Mouse (Mus musculus): ENCODE measurements at regions not wholly inside any gene's neighbourhood (a gene's known extent, or its start where the extent isn't known, plus 50 kb on each side); places are given as distances from the start of the nearest gene placed in this dataset.

- ATAC-seq: no peak
- 81% methylated on average over 4 of the region's 4 CpGs for WGBS
These were observed 68.6 kb upstream of the Kctd3 start for GRCm38 (mm10) chr1:189076276-189076675.

GRCm38 (mm10) chr1:189075671-189076070, 68.0 kb upstream of the Kctd3 start:
- TF ChIP-seq CTCF (IDR thresholded peaks at IDR 0.05; ENCODE audit: low read depth): no peak
- Histone ChIP-seq H3K4me2 (ENCODE audit: low read depth) (no peak overlapping the region), H3K9ac (no peak overlapping the region), H3K9me3 (ENCODE audit: low read length) (no peaks in the 10 kb centered on the region), H3K36me3 (ENCODE audit: insufficient read depth) (no peaks in the 10 kb centered on the region), H3K4me3 (ENCODE audit: low read depth, low read length) (no peak overlapping the region), H3K4me1 (ENCODE audit: insufficient read depth) (no peaks in the 10 kb centered on the region), H3K27ac (ENCODE audit: low read depth, low read length) (no peak overlapping the region), H3K27me3 (ENCODE audit: insufficient read depth, low read length) (no peaks in the 10 kb centered on the region)
- WGBS: 71% methylated on average over 13 of the region's 13 CpGs
- no peak for DNase-seq
- ATAC-seq: no peak; the same call in 1 of the 2 replicates

More at GRCm38 (mm10) chr1:189076276-189076675, 68.6 kb upstream of the Kctd3 start:
- Histone ChIP-seq H3K4me2 (ENCODE audit: low read depth) (no peak overlapping the region), H3K36me3 (ENCODE audit: insufficient read depth) (no peaks in the 10 kb centered on the region), H3K27me3 (ENCODE audit: insufficient read depth, low read length) (no peaks in the 10 kb centered on the region), H3K4me3 (ENCODE audit: low read depth, low read length) (no peak overlapping the region), H3K27ac (ENCODE audit: low read depth, low read length) (no peak overlapping the region), H3K9me3 (ENCODE audit: low read length) (no peaks in the 10 kb centered on the region), H3K9ac (no peak overlapping the region), H3K4me1 (ENCODE audit: insufficient read depth) (no peaks in the 10 kb centered on the region)
- DNase-seq: no peak
- no peak for TF ChIP-seq CTCF (IDR thresholded peaks at IDR 0.05; ENCODE audit: low read depth)

DNA sequence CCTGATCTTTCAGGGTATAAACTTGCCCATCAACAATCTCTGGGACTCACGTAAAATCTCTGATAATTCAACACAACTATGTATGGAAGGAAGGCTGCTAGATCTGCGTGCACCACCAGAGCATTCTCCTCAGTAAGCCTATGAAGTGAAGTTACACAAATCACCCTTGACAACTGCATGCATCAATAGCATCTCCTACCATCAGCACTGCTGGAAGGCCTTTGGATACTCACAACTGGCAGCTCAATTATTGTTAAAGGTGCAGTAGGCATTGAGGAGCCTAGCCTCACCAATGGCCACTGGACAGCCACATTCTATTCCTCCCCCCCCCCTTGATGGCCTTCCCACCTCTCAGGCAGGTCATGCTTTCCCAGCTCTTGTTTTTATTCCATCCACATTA, 64.9 kb upstream of the Kctd3 start:
- Histone ChIP-seq H3K9ac (no peak overlapping the region), H3K27ac (ENCODE audit: low read depth, low read length) (no peak overlapping the region), H3K4me3 (ENCODE audit: low read depth, low read length) (no peak overlapping the region), H3K36me3 (ENCODE audit: insufficient read depth) (no peaks in the 10 kb centered on the region), H3K4me1 (ENCODE audit: insufficient read depth) (no peaks in the 10 kb centered on the region), H3K4me2 (ENCODE audit: low read depth) (no peak overlapping the region), H3K27me3 (ENCODE audit: insufficient read depth, low read length) (no peaks in the 10 kb centered on the region), H3K9me3 (ENCODE audit: low read length) (no peaks in the 10 kb centered on the region)
- ATAC-seq (no peak), DNase-seq (no peak)
- 88% methylated on average over 2 of the region's 2 CpGs for WGBS
- no peak for TF ChIP-seq CTCF (IDR thresholded peaks at IDR 0.05; ENCODE audit: low read depth)

DNA sequence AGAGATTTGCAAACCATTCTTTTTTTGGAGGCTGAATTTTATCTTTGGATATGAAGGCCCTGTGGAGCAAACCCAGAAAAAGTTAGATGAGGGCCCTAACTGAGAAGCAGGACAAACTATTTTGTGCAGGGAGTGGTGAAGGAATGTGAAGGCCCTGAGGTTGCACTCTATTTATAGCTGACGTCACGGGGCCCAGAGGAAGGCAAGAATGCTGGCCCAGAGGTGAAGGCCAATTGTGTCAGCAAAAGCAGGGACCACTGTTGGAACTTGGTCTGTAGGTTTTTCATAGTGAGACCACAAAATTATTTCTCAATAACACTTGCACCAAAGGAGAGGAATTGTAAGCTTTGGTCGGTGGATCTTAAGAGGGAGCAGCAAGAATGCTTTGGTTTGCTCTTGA, 60.6 kb upstream of the Kctd3 start:
- no peak for TF ChIP-seq CTCF (IDR thresholded peaks at IDR 0.05; ENCODE audit: low read depth)
- WGBS: 79% methylated on average over 3 of the region's 3 CpGs
- ATAC-seq: no peak
- no peaks in the 10 kb centered on the region for H3K9me3 ChIP-seq (ENCODE audit: low read length)
- H3K27ac ChIP-seq (ENCODE audit: low read depth, low read length): no peak overlapping the region
- H3K36me3 ChIP-seq (ENCODE audit: insufficient read depth): no peaks in the 10 kb centered on the region
- H3K27me3 ChIP-seq (ENCODE audit: insufficient read depth, low read length): no peaks in the 10 kb centered on the region
- H3K9ac ChIP-seq: no peak overlapping the region
- no peak overlapping the region for H3K4me3 ChIP-seq (ENCODE audit: low read depth, low read length)
- DNase-seq: no peak
- H3K4me2 ChIP-seq (ENCODE audit: low read depth): no peak overlapping the region
- H3K4me1 ChIP-seq (ENCODE audit: insufficient read depth): no peaks in the 10 kb centered on the region

- H3K4me2 ChIP-seq (ENCODE audit: low read depth): no peak overlapping the region
- WGBS: 63% methylated on average over 16 of the region's 16 CpGs
- H3K4me1 ChIP-seq (ENCODE audit: insufficient read depth): no peaks in the 10 kb centered on the region
- H3K9me3 ChIP-seq (ENCODE audit: low read length): no peaks in the 10 kb centered on the region
- 0 out of 2 replicates have a peak overlapping the region, but pooled peaks have one; percentile 3 for H3K9ac ChIP-seq
- no peaks in the 10 kb centered on the region for H3K27me3 ChIP-seq (ENCODE audit: insufficient read depth, low read length)
- H3K36me3 ChIP-seq (ENCODE audit: insufficient read depth): no peaks in the 10 kb centered on the region
- no peak for TF ChIP-seq CTCF (IDR thresholded peaks at IDR 0.05; ENCODE audit: low read depth)
- no peak overlapping the region for H3K4me3 ChIP-seq (ENCODE audit: low read depth, low read length)
- ATAC-seq (peak; percentile 27; the same call in 1 of the 2 replicates), DNase-seq (no peak)
- H3K27ac ChIP-seq (ENCODE audit: low read depth, low read length): peak overlapping the region; percentile 50; the same call in 1 of the 2 replicates
These were observed 59.7 kb upstream of the Kctd3 start for GRCm38 (mm10) chr1:189067204-189067960.

DNA sequence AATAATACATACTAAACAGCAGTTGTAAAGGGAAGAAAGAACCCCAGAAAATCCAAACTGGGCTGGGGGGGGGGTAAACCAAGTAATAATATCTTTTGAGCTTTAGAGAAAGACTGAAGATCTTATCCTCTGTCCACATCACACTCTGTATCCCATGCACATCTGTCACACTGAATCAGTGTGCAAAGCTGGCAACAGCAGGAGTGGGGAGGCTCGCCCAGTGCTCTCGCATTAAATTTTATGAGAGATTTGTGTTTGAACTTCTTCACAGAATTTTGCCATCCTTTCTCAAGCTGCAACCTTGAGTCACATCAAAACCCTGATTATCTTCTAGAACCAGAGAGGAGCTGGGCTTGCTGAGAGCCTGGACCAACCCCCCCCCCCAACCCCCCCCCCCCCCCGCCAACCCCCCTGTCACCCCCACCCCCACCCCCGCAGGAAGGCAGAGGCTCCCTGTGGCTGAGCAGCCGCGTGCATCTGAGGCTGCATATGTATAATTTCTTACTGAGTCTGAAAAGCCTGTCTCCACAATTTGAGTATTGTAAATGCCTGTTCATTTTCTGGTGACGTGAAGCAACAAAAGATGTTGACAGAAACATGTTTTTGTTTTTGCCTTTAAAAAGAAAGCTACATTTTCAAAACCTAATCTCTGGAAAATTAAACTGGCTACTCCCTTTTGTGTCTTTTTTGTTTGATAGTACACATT, 59.0 kb upstream of the Kctd3 start:
- ATAC-seq (peak; percentile 58; the same call in 1 of the 2 replicates), DNase-seq (no peak)
- H3K27ac ChIP-seq (ENCODE audit: low read depth, low read length): peak overlapping the region; percentile 50
- H3K4me1 ChIP-seq (ENCODE audit: insufficient read depth): no peaks in the 10 kb centered on the region
- H3K9me3 ChIP-seq (ENCODE audit: low read length): no peaks in the 10 kb centered on the region
- 18% methylated on average over 7 of the region's 7 CpGs for WGBS
- no peak for TF ChIP-seq CTCF (IDR thresholded peaks at IDR 0.05; ENCODE audit: low read depth)
- no peaks in the 10 kb centered on the region for H3K27me3 ChIP-seq (ENCODE audit: insufficient read depth, low read length)
- H3K4me3 ChIP-seq (ENCODE audit: low read depth, low read length): no peak overlapping the region
- H3K9ac ChIP-seq: no peak overlapping the region
- H3K4me2 ChIP-seq (ENCODE audit: low read depth): no peak overlapping the region
- H3K36me3 ChIP-seq (ENCODE audit: insufficient read depth): no peaks in the 10 kb centered on the region
